Mouse (Mus musculus) neural tube, postnatal 0 days (tissue): ENCODE measurements around the gene Prdm4. TPM values are rescaled to one million over a fixed set of nuclear protein-coding genes. Genes with fewer than 3 reads are reported as not detected.

Experiments
- polyA plus RNA-seq: library from polyadenylated mRNA; unstranded; fragments of >200 nt; fragmentation: Nextera tagmentation; extraction: Ambion mirVana; gene quantifications from 2 replicates; pipeline ENCODE4 v1.2.1, GENCODE M21; 2015

Prdm4 gene
- 14.1 and 14.4 TPM in 2 replicates for polyA plus RNA-seq

GRCm38 (mm10) chr10:85916498-85917309 lies at the start of gene Prdm4:
Gene Prdm4, minus strand, starts transcription at chr10:85917142.

GRCm38 (mm10) chr10:85957464-85957950 lies 40.6 kb upstream of the Prdm4 start, which contains the start of gene Rtcb:
Gene Rtcb, minus strand, starts transcription at chr10:85957823.

GRCm38 (mm10) chr10:85927676-85928445 lies 10.9 kb upstream of the Prdm4 start, which contains the start of gene Ascl4:
Gene Ascl4, plus strand, starts transcription at chr10:85927681.

Other genes with a start within 250 kb of the Prdm4 start
- 47.5 and 47.8 TPM in 2 replicates for gene Pwp1, start 87.6 kb downstream of the Prdm4 start, polyA plus RNA-seq
- 0.22 and 0.29 TPM in 2 replicates for gene Ascl4, start 10.5 kb upstream of the Prdm4 start, polyA plus RNA-seq
- gene Rtcb, start 40.7 kb upstream of the Prdm4 start, polyA plus RNA-seq: 136 and 138 TPM in 2 replicates
- gene Bpifc, start 94.8 kb upstream of the Prdm4 start, polyA plus RNA-seq: 0.48 and 0.75 TPM in 2 replicates
- gene Fbxo7, start 104.8 kb upstream of the Prdm4 start, polyA plus RNA-seq: 32.6 and 36.2 TPM in 2 replicates